Mouse (Mus musculus): ENCODE measurements around the gene Heg1.

Gene Heg1

GRCm38 (mm10) chr16:33708031-33708430, 23.9 kb downstream of the Heg1 start:
- DNase-seq, result no peak

DNA sequence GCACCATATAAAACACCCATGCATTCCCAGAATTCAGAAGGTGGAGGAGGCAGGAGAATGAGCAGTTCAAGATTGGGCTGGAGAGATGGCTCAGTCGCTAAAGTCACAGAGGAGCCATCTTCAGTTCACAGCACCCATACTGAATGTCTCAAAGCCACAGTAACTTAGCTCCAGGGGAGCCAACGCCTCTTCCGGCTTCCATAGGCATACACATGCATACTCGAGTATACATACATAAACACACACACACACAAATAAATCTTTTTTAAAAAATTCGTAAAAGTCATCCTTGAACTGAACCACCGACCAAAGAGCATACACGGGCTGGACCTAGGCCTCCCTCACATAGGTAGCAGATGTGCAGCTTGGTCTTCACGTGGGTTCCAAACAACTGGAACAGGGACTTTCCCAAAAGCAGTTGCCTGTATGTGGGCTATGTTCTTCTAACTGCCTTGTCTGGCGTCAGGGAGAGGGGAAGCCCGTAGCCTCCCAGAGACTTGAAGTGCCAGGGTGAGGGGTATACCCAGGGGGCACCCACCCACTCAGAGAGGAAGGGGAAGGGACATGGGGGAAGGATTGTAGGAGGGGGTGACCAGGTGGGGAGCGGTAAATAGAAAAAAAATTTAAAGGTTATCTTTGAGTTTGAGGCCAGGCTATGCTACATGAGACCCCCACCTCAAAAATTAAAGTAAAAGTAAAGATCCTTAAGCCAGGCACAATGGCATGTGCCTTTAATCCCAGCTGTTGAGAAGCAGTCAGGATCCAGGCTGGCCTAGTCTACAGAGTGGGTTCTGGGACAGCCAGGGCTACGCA, 24.6 kb downstream of the Heg1 start:
- DNase-seq, result no peak

- peak; percentile 39 for DNase-seq
Measured at GRCm38 (mm10) chr16:33714271-33714670, 30.1 kb downstream of the Heg1 start.

DNA sequence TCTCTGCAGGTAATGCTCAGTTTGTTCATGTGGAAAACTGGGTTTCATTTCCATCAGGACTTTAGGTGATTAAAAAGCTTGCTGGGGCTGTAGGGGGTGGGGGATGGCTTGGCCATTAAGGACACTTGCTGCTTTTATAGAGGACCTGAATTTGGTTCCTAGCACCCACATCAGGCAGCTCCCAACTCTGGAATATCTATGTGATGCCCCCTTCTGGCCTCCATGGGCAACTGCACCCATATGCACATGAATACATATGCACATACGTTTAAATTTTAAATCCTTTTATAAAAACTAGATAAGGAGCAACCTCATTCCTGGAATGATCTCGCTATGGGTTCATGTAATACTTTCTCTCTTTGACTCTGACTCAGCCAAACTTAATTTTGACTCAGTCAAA, 39.1 kb downstream of the Heg1 start:
- DNase-seq, result no peak

DNA sequence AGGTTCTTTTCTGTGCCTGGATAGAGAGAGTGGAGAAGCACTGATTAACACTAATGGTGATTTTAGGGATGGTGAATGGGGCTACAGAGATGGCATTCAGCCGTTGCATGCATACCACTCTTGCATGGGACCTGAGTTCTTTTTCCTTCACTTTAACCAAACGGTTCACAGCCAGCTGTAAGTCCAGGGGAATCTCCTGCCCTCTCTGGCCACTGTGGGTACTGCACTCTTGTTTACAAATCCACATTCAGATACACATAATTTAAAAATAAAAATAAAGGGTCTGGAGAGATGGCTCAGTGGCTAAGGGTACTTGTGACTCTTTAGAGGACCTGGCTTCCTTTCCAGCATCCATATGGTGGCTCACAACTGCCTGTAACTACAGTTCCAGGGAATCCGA, 39.8 kb downstream of the Heg1 start:
- DNase-seq, result no peak

GRCm38 (mm10) chr16:33726261-33726660, 42.1 kb downstream of the Heg1 start:
- no peak for DNase-seq

DNA sequence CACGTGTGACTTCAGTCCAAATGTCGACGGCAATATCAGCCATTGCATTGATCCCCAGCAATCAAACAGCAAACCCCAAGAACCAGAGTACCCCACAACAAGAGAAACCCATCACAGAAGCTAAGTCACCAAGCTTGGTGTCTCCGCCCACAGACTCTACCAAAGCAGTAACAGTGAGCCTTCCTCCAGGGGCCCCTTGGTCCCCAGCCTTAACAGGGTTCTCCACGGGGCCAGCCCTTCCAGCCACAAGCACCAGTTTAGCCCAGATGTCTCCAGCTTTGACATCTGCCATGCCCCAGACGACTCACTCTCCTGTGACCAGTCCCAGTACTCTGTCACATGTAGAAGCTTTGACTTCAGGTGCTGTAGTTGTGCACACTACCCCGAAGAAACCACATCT, 42.7 kb downstream of the Heg1 start:
- DNase-seq, result no peak

- DNase-seq, result no peak
Measured at GRCm38 (mm10) chr16:33728427-33728826, 44.3 kb downstream of the Heg1 start.

GRCm38 (mm10) chr16:33731291-33731690, 47.1 kb downstream of the Heg1 start:
- DNase-seq, result no peak

- no peak for DNase-seq
Measured at GRCm38 (mm10) chr16:33732237-33732749, 48.1 kb downstream of the Heg1 start.

DNA sequence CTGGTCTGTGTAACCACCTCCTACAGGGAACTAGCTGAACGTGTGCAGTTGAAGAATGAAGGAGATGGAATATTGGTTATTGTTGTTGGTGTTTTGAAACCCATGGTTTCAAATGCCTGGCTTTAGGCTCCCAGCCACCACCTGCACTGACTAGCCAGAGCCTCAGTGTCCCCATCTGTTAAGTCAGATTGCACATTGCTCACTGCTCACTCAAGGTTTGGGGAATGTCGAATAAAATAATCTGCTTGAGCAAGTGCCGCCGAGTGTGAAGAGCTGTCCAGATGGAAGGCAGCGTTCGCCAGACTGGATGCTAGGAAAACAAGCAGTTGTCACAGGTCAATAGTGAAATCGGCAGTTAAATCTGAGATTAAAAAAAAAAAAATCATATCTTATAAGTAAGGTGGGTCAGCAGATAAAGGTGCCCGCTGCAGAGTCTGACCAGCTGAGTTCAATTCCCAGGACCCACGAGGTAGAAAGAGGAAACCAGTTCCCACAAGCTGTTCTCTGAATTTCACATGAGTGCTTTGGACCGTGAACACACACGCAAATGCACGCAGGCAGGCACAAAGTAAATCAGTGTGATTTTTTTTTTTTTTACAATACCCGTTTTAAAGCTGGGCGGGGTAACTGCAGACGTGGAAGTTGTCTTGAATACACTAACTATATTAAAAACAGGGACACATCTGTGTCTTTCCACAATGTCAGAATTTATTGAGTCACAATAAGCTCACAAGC, 48.8 kb downstream of the Heg1 start:
- DNase-seq, result no peak

DNA sequence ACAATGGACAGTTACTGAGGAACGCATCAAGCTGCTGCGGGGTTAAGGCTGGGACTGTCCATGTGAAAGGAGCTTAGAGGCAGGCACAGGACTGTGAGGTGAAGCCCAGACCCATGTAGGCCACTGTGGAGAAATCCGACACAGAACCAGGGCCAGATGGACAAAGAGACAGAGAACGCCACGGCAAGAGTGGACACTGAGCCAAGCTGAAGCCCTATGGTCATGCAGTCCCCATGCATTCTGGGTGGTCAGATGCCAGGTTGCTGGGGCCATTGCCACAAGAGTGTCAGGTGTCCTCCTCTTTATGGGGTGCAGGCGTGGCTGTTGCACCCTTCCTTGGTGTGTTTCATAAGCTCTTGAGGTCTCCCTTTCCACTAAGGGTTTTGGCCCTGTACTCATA, 49.7 kb downstream of the Heg1 start:
- no peak for DNase-seq

DNA sequence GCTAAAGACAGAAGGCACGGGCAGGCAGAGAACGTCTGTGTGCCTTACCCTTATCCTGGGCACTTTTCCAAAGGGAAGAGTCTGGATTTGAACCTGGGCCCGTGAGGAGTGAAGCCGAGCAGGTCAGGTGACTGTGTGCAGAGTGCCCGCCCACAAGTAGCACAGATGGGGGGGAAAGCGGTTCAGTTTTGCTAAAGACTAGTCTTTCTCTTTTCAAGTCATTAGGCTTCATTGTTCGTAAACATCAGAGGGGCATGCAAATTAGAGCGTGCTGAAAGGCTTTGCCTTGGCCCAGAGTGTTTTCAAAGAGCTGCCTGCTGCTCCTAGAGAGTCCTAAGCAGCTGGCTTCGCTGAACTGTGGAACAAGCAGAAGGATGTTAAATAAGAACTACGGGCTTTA, 50.4 kb downstream of the Heg1 start:
- DNase-seq, result peak; percentile 39

GRCm38 (mm10) chr16:33735238-33735637, 51.1 kb downstream of the Heg1 start:
- DNase-seq, result no peak

DNA sequence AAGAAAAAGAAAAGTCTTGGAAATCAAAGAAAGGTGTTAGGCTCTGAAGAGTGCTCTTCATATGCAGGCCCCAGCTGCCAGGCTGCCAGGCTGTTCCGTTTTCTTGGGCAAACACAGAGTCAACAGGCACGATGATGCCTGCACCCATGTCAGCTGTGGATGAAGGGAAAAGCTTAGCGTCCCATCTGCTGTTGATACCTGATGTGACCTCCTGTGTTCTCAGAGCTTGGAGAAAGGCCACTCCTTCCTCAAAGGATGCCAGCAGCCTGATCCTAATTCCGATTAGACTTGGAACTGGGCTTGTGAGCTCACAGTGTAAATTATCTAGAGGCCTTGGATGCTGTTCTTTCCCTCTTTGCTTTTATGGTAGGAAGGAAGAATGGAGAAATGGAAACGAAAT, 51.6 kb downstream of the Heg1 start:
- no peak for DNase-seq

GRCm38 (mm10) chr16:33736746-33737145, 52.6 kb downstream of the Heg1 start:
- no peak for DNase-seq

DNA sequence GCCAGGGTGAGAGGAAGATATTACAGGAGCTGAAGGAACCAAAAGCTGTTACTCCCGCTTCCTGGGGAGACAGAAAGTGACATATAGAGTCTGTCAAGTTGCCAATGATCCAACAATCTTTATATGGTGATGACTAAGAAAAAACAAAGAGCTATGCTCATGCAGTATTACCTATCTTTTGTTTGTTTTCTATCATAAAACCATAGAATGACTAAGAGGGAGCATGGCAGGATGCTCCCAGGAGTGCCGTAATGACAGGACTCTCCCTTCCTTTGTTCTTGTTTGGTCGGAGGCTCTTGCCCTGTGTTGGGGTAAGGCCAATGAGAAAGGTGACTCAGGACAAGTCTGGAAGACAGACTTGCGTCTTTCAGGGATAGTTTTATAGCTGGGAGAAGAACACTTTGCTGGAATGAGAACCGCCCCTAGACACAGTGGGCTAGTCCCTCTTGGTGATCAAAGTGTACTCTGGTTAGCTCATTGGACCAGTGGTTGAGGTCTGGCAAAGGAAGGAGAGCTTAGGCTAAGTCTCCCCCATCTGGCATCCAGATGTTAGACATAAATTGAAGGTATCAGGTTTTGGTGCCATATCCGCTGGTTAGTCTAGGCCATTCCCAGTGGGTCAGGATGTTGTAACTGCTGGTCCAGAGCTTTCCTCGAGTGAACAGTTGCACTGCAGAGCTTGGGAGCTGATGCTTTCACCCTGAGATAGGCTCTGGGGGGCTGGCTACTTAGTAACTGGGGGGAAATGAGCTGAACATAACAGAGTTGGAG, 55.0 kb downstream of the Heg1 start:
- no peak for DNase-seq

DNA sequence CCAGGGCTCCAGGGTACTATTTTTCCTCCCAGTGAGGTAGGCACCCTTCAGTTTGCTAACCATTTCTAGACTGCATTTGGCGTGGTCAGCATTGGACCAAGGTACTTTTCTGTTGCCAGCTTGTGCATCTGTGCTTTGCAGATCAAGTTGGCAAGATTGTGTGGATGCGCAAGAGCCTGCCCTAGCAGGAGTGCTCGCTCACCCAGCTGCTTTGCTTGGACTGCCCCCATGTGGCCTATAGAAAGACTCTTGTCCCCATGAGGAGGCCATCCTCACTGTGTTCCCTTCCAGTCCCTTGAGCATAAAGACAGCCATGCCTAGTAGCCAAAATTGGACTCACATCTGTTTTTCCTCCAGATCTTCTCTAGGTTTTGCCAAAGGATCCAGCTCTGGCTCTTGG, 55.6 kb downstream of the Heg1 start:
- DNase-seq, result peak; percentile 84

DNA sequence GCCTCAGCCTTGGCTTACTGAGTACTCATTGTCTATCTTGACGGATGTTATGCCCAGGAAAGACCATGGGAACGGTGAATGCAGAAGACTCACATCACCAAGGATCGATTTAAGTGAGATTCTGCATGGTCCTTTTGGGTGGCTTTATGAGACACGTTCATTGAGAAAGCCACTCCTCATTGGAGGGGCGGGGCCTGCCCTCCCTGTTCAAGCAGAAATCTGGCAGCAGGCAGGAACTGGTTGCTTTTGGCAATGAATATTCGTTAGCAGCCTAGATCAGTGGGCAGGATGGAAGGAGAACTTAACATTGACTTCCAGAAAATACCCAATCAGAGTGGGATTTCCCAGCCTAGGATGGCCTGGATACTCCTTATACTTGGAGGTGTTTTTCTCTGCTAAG, 56.2 kb downstream of the Heg1 start:
- DNase-seq, result no peak

- DNase-seq, result no peak
Measured at GRCm38 (mm10) chr16:33741795-33742194, 57.6 kb downstream of the Heg1 start.

DNA sequence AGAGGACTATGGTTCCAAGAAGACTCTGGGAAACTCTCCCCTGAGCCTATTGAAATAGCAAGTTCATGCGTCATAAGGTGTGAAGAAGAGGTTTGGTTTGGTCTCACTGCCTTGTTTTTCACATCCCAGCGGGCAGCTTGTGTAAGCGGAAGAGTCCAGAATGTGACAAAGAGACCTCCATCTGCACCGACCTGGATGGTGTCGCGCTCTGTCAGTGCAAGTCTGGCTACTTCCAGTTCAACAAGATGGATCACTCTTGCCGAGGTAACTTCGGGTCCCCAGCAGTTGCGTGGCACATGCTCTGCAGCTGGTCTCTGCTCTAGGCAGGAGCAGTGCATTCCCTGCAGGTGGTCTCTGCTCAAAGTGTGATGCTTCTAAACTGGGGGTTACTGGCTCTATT, 58.1 kb downstream of the Heg1 start:
- no peak for DNase-seq

DNA sequence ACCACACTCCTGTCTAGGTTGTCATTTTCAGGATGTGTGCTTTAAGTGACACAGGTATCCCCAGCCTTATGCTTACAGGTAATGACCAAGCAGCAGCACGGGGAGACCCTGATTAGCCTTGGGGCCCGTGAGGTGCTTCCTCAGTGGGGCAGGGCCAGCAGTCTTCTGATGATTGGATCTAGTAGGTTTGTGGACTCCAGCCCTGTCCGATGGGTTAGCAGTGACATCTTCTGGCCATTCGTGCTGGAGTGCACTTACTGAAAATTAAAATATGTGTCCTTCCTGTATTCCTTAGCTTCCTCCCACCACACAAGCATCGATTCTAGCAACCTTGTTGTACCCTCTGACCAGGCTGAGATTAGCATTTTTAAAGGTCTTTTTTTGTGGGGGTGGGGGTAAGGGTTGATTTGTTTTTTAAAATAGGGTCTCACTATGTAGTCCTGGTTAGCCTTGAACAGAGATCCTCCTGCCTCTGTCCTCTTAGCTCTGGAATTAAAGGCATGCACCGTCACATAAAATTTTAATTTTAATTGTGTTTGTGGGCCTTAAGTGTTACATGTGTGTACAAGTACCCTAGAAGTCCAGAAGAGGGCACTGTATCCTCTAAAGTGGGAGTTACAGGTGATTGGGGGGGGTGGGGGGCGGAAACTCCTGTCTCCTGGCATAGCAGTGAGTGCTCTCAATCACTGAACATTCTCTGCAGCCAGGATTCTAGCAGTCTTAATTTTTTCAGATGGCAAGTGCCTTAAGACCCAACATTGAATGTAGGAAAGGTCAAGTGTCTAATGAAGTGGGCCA, 60.7 kb downstream of the Heg1 start:
- no peak for DNase-seq

DNA sequence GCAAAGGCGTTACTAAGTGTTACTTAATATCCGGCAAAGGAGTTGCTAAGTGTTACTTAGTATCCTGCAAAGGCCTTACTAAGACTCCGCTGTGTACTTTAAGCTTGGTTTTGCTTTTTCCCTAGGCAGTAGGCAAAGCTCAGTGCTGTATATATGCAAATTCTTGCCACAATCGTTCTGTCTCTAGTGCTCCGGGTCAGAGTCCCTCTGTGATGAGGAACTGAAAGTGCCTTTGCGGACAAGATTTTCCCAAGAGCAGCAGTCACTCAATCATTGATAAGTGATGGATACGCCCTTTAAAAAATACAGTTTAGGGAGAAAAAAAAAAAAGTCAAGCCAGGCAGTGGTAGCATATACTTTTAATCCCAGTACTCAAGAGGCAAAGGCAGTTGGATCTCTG, 61.3 kb downstream of the Heg1 start:
- DNase-seq, result no peak

Data from right cerebral cortex, adult 18-20 months (tissue).